Mouse (Mus musculus): Measurements from ENCODE around the gene Ubc.
"Not testable (repeated sequence)": the region's sequence is repeated elsewhere in the genome, so short reads cannot be mapped to it uniquely, and the experiment has no call there.

Ubc gene

DNA sequence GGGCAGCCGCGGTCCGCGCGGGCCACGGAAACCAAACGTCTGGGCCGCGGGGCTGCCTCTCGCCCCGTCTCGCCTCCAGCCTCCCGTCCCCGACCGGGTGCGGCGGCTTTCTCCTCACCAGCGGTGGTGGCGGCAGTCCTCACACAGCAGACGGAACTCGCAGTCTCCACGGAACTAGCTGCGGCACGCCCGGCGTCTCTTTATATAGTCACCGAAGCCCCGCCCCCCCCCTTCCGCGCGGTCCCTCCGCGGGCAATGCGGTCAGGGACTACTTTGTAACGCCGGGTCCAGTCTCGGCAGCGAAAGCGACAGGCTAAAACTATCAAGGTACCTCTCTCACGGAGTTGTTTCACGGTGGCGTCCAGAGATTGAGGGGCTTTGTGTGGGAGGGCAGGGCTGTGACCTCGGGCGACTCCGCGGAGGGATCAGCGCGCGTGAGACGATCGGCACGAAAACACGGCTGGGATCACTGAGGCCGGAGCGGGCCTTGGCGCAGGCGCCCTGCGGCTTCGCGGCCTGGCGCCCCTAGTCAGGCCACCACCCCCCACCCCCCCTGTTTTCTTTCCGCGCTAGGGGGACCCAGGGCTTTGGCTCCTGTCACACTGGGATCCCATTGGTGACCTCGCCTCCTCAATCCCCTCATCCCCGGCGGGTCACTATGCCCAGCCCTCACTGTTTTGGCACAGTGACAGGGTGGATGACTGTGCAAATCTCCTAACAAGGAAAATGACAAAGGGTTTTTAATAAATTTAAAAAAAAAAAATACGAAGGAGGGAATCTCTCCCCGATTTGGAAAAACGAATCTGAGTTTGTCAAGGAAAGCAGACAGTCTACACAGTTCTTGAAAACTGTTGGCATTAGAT lies at the start of gene Ubc:
Gene Ubc (minus strand): TSS at position 624 of the 863 bp plus-strand sequence.
- DNase-seq: peak; percentile 82

DNA sequence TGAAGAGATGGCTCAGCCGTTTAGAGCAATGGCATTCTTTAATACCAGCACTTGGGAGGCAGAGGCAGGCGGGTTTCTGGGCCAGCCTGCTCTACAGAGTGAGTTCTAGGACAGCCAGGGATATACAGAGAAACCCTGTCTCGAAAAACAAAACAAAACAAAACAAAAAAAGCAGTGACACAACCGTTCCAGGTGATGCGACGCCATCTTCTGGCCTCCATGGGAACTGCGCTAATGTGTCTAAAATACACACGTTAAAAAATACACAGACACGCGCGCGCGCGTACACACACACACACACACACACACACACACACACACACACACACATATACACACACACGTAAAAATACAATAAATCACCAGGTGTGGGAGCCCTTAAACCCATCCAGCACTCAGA lies 44.3 kb upstream of the Ubc start:
- DNase-seq: not testable (repeated sequence)

- peak; percentile 96 for DNase-seq
Measured at GRCm38 (mm10) chr5:125433793-125434337, 43.9 kb upstream of the Ubc start, which contains the start of gene Dhx37. TSS of gene Dhx37 (minus strand) at chr5:125434121.

DNA sequence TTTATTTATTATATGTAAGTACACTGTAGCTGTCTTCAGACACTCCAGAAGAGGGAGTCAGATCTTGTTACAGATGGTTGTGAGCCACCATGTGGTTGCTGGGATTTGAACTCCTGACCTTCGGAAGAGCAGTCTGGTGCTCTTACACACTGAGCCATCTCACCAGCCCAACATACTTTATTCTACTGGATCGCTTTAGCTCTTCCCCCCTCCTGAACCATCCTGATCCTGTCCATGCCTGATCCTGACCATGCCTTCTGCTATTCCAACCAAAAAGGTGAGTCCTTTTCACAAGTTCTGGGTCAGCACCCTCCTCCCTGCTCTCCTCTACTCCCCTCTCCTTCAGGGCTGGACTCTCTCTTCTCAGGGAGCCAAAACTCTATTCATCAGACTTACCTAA lies 42.3 kb upstream of the Ubc start:
- not testable (repeated sequence) for DNase-seq

DNA sequence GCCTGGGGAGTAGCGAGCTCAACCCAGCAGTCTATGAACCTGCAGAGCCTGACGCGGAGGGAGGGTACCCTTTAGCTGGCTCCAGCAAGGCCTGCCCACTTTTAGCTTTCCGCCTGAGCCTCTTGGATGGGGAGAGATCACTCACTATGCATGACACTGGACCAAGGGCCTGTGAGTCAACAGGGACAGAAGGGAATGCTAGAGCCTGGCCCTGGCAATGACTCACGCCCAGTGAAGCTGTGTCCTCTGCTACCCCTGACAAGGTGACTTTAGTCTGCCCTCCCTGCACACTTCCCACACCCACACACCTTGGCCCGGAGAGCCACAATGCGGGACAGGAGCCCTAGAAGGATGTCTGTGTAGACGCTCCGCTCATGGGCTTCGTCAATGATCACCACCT lies 36.3 kb upstream of the Ubc start:
- DNase-seq: no peak

- no peak for DNase-seq
Measured at GRCm38 (mm10) chr5:125425698-125426276, 35.8 kb upstream of the Ubc start.

GRCm38 (mm10) chr5:125419124-125419523 lies 29.1 kb upstream of the Ubc start:
- DNase-seq: no peak

DNA sequence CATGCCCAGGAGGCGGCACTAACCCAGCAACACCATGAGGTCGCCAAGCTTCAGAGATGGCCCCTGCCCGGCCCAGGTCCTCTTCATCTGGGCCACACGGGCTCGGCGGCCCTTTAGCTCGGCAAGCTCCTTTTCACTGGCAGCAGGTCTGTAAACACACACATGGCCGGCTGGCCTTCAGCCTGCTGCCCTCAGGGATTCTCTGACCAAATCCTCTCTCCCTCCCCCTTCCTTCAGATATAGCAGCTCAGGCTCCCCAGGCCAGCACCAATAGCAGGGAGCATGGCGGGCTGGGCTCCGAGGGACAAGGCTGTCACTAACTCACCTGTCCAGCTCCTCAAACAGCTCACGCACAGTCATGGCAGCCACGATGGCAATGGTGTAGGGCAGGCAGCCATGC lies 28.6 kb upstream of the Ubc start:
- no peak for DNase-seq

GRCm38 (mm10) chr5:125416183-125416582 lies 26.2 kb upstream of the Ubc start:
- DNase-seq: no peak

DNA sequence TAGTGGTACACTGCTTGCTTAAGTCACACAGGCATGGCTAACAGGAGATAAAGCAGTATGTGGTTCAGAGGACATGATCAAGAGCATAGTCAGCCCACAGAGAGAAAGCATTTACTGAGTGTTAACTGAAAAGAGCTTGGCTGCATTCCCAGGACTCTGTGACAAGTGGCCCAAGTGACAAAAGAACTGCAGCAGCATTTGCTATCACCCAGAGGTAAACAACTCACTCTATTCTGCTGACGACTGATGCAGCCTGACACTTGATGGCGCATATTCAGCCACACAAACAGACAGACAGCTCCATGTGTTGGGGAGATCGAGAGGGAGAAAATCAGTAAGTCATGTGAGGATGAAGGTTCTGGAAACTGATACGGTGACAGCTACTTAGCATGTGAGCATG lies 23.8 kb upstream of the Ubc start:
- no peak for DNase-seq

DNA sequence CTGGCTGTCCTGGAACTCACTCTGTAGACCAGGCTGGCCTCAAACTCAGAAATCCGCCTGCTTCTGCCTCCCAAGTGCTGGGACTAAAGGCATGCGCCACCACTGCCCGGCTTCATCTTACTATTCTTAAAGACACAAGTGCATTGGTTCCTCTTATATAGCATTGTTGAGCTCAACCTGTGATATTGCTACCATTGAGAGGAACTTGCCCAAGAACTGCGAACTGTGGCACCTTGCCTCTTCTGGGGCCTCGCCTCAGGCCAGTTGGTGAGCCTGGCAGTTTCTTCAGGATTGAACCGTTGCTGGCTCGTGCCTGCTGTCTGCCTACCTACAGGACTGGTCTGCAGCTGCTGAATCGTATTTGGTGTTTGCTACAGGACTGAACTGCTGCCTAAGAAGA lies 22.5 kb upstream of the Ubc start:
- not testable (repeated sequence) for DNase-seq

DNA sequence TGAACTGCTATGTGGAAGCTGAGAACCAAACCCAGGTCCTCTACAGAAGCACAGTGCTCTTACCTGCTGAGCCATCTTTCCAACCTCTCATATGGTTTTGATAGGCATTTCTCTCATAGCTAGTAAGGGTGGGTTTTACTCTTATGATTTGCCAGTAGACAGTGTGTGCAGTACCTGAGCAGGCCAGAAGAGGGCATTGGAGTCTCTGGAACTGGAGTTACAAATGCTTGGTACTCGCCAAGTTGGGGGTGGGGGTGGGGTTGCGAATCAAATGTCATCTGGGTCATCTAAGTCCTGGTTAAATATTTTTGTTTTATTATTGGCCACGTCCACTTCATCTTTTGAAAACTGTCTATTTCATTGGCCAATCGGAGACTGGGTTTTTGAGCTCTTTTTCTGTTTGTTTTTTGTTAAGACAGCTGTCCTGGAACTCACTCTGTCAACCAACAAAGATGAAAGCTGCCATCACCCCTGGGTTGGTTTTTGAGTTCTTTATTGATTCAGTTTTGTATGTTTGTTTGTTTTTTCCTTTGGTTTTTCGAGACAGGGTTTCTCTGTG lies 22.0 kb upstream of the Ubc start:
- no peak for DNase-seq

GRCm38 (mm10) chr5:125409348-125410090 lies 19.5 kb upstream of the Ubc start:
- DNase-seq: no peak

DNA sequence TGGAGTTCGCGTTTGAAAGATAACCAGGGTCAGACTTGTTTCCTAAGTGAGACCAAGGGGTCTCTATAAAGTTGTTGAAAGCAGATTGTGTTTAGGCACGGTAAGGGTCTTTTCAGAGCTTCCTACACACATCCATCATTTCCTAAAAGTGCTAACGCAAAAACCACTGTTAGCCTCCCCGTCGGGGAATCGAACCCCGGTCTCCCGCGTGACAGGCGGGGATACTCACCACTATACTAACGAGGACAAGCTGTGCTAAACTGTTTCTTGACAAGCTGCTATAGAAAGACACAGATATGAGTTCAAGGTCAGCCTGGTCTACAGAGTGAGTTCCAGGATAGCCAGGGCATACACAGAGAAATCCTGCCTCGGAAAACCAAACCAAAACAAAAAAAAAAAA lies 18.8 kb upstream of the Ubc start:
- peak; percentile 87 for DNase-seq

DNA sequence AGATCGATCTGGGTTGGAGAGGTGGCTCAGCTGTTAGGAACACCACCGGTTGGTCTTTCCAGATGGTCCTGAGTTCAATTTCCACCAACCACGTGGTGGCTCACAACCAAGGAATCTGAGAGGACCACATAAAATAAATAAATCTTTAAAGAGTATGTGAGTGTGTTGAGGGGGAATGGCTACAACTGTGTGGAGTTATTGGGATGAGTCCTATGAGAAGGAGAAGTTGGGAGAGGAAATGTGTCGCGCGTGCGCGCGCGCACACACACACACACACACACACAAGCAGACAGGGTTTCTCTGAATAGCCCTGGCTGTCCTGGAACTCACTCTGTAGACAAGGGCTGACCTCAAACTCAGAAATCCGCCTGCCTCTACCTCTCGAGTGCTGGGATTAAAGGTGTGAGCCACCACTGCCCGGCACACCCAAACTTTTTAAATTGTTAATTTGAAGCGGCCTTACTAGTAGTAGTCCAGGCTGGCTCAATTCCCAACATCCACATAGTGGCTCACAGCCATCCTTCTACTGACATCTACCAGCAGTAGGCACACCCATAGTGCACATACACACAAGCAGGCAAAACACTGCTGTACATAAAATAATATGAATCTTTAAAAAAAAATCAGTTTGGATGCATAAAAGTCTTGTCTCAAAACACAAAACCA lies 18.0 kb upstream of the Ubc start:
- no peak for DNase-seq

GRCm38 (mm10) chr5:125407020-125407830 lies 17.2 kb upstream of the Ubc start:
- no peak for DNase-seq

- peak; percentile 62 for DNase-seq
Measured at GRCm38 (mm10) chr5:125406322-125407016, 16.5 kb upstream of the Ubc start.

DNA sequence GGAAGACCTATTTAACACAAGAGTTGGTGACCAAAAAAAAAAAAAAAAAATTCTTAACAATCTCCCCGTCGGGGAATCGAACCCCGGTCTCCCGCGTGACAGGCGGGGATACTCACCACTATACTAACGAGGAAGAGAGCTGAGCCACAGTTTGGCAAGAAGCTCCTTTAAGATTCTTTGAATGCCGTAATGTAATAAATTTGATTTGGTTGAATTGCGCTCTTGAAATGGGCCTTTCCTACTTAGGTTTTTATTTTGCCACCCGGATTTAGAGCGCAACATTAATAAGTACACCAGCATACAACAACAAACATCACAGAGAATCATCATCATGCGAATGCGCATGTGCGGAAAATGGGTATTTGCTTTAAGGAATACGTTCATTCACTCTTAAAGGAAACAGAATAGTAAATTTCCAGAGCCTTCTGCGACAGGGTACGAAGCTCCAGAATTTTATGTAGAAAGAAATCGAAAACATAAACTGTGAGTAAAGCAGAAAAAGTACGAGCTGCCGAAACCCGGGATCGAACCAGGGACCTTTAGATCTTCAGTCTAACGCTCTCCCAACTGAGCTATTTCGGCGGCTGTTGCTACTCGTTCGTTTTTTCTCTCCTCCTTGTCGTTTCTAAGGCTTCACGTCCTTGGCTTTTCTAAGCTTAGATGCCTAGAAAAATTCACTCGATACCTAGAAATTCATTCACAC lies 15.7 kb upstream of the Ubc start:
- DNase-seq: peak; percentile 83

GRCm38 (mm10) chr5:125404903-125405545 lies 15.0 kb upstream of the Ubc start:
- DNase-seq: peak; percentile 63

GRCm38 (mm10) chr5:125404536-125404902 lies 14.5 kb upstream of the Ubc start:
- no peak for DNase-seq

Data from right cerebral cortex, adult 18-20 months (tissue).